Mouse (Mus musculus) erythroblast, embryonic 14.5 days (primary cell): Measurements from ENCODE around the gene En1.

Experiments
- GATA1 ChIP-seq: IDR thresholded peaks from 2 replicates; pipeline ENCODE4 v1.6.1; 2012; ENCODE audit warnings: low read length, inconsistent platforms, mixed read lengths
- TAL1 ChIP-seq: IDR thresholded peaks from 3 replicates; pipeline ENCODE4 v1.6.1; 2012; ENCODE audit warnings: low read length, inconsistent platforms, mixed read lengths

GRCm38 (mm10) chr1:120599321-120600148 is 2.7 kb upstream of the En1 start:
- TF ChIP-seq GATA1 (no peak), TAL1 (no peak)
